Mouse (Mus musculus) lung, postnatal 0 days (tissue): ENCODE measurements at regions not wholly inside any gene's neighbourhood (a gene's known extent, or its start where the extent isn't known, plus 50 kb on each side); places are given as distances from the start of the nearest gene placed in this dataset.
A peak's percentile ranks its signal among the peaks of the same experiment; 100 is the strongest.

Experiments
- ATAC-seq: fragments of 200-750 bp; cut with Nextera tagmentation; 2 replicates; pipeline ENCODE4 v1.8.0; 2017; ENCODE audit warnings: moderate library complexity
- DNase-seq: peaks from one replicate; pipeline ENCODE4 v3.0.0-alpha.2; 2016; ENCODE audit warnings: low spot score
- H3K27ac ChIP-seq: fragments of 300-500 bp; sonication (generic); 2 replicates; pipeline ENCODE4 v1.5.1; 2014; ENCODE audit warnings: antibody characterized with exemption, mild to moderate bottlenecking, low read length, mixed read lengths
- H3K27me3 ChIP-seq: fragments of 300-500 bp; sonication (generic); replicated peaks from 2 replicates; pipeline ENCODE4 v1.6.1; 2014; ENCODE audit warnings: low read length, mixed read lengths; ENCODE audit not compliant: insufficient read depth
- H3K36me3 ChIP-seq: fragments of 300-500 bp; sonication (generic); 2 replicates; pipeline ENCODE4 v1.6.1; 2014; ENCODE audit warnings: low read length, mixed read lengths; ENCODE audit not compliant: insufficient read depth
- H3K4me1 ChIP-seq: fragments of 300-500 bp; sonication (generic); 2 replicates; pipeline ENCODE4 v1.6.1; 2014; ENCODE audit warnings: antibody characterized with exemption, low read depth, low read length, mixed read lengths; ENCODE audit not compliant: insufficient read depth
- H3K4me2 ChIP-seq: fragments of 300-500 bp; sonication (generic); replicated peaks from 2 replicates; pipeline ENCODE4 v1.6.1; 2014; ENCODE audit warnings: low read depth, mild to moderate bottlenecking, low read length, moderate library complexity, mixed read lengths
- H3K4me3 ChIP-seq: fragments of 300-500 bp; sonication (generic); 2 replicates; pipeline ENCODE4 v1.5.1; 2014; ENCODE audit warnings: low read depth, low read length
- H3K9ac ChIP-seq: fragments of 300-500 bp; sonication (generic); replicated peaks from 2 replicates; pipeline ENCODE4 v1.6.1; 2014; ENCODE audit warnings: low read depth, mild to moderate bottlenecking
- H3K9me3 ChIP-seq: fragments of 300-500 bp; sonication (generic); 2 replicates; pipeline ENCODE4 v1.6.1; 2016; ENCODE audit warnings: low read length, mixed read lengths
- CTCF ChIP-seq: IDR thresholded peaks from 2 replicates; pipeline ENCODE4 v1.5.1; 2016; ENCODE audit warnings: antibody characterized with exemption, mild to moderate bottlenecking
- EP300 ChIP-seq: IDR thresholded peaks from 2 replicates; pipeline ENCODE4 v1.6.1; 2016; ENCODE audit warnings: antibody characterized with exemption, mild to moderate bottlenecking, control low read depth
- WGBS: fragments of 180-500 bp; shearing (Covaris S2); extraction: QIAGEN DNeasy Blood & Tissue Kit; methylation state at CpG from one replicate; pipeline ENCODE4 v1.1.7; 2014; 5-methylcytosine and 5-hydroxymethylcytosine counted together

DNA sequence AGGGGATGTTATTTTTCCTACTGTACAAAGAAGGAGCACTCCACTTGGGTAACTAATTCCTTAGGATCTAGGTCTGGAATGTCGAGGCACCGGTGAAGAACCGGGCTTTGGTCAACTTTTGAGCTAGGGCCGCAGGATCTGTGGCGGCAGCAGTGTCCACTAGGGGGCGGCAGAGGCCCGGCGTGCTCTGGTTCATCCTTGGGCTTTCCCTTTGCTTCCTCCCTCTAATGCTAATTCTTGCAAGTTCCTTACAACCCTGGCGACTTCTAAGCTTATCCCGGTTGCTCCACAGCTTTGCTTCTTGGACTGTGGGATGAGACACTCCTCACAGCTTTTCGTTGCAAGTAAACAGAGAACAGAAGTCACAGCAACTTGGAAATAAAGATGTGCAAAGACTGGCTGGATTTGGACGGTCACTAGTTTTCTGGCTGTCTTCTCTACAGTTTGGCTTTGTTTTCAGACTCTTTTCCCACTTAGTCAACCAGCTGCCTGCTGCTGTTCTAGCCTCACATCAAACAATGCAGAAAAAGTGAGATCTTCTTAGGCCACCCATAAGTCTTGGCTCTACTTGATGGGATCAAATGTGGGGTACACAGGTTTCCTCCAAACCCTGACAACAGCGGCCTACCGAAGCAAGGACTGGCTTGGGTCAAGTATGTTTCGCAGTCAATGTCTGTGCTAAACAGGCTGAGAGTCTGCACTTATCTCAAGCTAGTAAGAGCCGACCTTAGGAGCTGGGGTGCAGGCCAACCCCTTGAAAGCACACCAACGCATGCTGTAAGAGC is 51.2 kb upstream of the Tmem72 start:
- Histone ChIP-seq H3K27ac (no peak overlapping the region), H3K4me2 (no peak overlapping the region), H3K9ac (no peak overlapping the region), H3K36me3 (no peaks in the 10 kb centered on the region), H3K4me3 (no peak overlapping the region), H3K9me3 (no peaks in the 10 kb centered on the region), H3K27me3 (no peaks in the 10 kb centered on the region), H3K4me1 (no peaks in the 10 kb centered on the region)
- TF ChIP-seq EP300 (no peak), CTCF (peak; percentile 91)
- DNase-seq (peak; percentile 84), ATAC-seq (peak; percentile 60)
- 27% methylated on average over 17 of the region's 17 CpGs for WGBS

DNA sequence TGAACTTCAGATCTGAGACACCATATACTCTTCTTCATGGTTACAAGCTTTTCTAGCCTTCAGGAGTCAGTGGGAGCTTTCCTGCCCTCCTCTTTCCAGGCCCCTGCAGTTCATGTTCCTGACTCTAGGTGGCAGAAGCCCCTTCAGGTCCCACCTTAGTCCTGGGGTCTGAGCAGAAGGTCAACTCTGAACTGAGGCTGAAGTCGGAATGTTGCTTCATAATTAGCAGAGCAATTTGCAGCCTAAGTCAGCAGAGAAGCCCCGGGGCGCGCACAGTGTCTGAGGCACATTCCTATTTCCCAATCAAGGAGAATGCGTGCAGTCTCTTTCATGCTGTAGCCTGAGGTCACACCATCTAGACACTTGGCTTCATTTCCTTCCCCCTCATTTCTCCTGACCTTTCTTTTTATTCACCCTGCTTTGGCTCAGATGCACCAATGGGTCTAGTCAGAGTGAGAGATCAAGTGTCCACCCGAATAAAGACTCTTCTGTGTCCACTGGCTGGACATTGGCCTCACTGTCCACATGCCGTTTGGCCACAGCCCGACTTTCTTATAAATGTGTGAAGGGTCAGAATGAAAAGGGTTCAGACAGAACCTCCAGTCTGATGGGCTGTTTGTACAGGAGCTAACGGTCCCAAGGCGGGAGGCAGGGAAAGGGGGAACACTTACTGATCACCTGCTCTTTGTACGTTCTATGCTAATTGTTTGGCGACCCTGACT is 58.4 kb upstream of the Tmem72 start:
- ATAC-seq, result peak; percentile 33; the same call in 1 of the 2 replicates
- DNase-seq, result peak; percentile 59
- WGBS, result 71% methylated on average over 12 of the region's 12 CpGs

DNA sequence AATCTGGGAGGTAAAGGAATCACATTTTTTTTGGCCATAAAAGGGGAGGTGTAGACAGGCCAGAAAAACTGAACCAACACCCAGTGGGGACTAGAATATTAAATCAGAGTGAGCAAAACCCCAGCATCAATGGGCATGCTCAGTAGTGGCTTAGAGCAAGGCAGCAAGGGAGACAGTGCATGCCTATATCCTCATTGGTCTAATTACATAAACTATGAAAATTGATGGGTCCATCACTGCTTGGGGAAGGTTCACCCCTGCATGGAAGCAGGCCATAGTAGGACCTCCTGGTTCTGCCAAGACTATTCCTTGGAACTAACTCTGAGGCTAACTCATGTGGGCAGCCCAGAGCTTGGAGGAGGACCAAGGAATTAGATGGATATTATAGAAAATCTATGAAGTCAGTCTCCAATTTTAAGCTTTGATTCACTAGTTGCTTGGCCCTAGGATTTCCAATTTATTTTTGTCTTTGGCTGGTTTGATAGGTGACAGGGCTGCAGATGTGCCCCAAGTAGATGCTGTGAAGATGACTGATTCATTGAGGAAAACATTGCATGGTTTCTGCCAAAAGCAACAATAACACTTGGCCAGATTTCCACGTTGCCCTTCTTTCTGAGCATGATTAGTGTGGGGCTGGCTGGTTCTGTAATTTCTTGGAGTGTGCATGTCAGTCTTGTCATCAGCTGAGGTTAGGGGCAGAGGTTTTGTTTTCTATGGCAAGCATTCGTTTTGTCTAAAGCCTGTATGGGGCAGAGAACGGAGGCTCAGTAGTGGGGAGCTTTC is 70.0 kb upstream of the Tmem72 start:
- 53% methylated on average over 3 of the region's 3 CpGs for WGBS
- no peak for ATAC-seq
- no peak overlapping the region for H3K4me2 ChIP-seq
- TF ChIP-seq CTCF, result no peak
- no peaks in the 10 kb centered on the region for H3K4me1 ChIP-seq
- no peak for DNase-seq
- H3K36me3 ChIP-seq, result no peaks in the 10 kb centered on the region
- no peak overlapping the region for H3K27ac ChIP-seq
- no peaks in the 10 kb centered on the region for H3K27me3 ChIP-seq
- no peak overlapping the region for H3K9ac ChIP-seq
- H3K9me3 ChIP-seq, result no peaks in the 10 kb centered on the region
- H3K4me3 ChIP-seq, result no peak overlapping the region

More for the DNA sequence above, 58.4 kb upstream of the Tmem72 start:
- no peaks in the 10 kb centered on the region for H3K4me1 ChIP-seq
- H3K4me2 ChIP-seq, result no peak overlapping the region
- no peaks in the 10 kb centered on the region for H3K36me3 ChIP-seq
- H3K4me3 ChIP-seq, result no peak overlapping the region
- no peaks in the 10 kb centered on the region for H3K27me3 ChIP-seq
- no peak overlapping the region for H3K27ac ChIP-seq
- no peaks in the 10 kb centered on the region for H3K9me3 ChIP-seq
- no peak overlapping the region for H3K9ac ChIP-seq
- peak; percentile 73 for TF ChIP-seq CTCF
- TF ChIP-seq EP300, result no peak

DNA sequence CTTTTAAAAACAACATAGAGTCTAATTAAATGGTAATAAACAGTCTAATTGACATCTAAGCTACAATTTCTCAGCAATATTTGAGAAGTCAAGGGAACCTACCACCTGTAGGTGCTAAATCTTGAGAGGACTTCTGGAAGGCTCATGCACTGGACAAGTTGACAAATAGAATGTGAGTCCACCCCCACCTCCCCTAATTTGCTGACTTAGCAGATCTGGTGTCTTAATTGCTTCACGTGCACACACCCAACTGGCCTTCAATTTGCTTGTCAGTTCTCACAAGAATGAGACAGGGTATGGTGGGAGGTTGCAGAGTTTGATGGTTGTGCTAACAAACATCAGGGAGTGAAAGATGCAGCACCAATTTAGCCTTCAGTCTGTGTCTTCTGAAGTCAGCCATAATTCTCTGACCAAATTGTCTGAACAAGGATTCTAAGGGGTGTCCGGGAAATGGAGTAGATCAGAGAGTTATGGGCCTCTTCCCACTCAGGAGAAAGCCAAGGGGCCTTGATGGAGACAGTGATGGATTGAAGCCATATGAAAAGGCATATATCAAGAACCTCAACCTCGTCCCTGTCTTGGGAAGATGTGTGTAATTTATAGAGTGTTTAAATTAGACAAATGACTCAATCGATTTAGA is 76.7 kb upstream of the Tmem72 start:
- no peaks in the 10 kb centered on the region for H3K27me3 ChIP-seq
- H3K9me3 ChIP-seq, result no peaks in the 10 kb centered on the region
- no peak overlapping the region for H3K9ac ChIP-seq
- ATAC-seq (no peak), DNase-seq (no peak)
- no peak overlapping the region for H3K4me2 ChIP-seq
- H3K4me1 ChIP-seq, result no peaks in the 10 kb centered on the region
- no peak overlapping the region for H3K4me3 ChIP-seq
- 41% methylated on average over 4 of the region's 4 CpGs for WGBS
- TF ChIP-seq CTCF (no peak), EP300 (no peak)
- no peak overlapping the region for H3K27ac ChIP-seq
- H3K36me3 ChIP-seq, result no peaks in the 10 kb centered on the region

DNA sequence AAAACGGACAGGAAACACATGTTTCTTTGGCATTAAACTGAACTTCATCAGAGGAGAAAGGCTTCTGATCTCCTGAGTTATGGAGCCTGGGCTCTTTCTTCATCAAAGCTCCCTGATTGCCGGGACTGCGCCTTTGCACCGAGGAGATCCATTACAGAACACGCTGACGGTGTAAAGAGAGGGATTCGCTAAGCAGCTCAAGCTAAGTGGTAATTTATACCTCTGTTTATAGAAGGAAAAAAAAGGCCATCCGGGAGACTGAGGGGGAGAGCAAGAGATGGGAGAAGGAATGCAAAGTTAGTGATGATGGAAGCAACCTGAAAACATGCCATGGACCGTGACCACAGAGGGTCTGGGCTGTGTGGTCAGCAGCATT is 77.2 kb upstream of the Tmem72 start:
- ATAC-seq, result no peak

More for the DNA sequence above, 77.2 kb upstream of the Tmem72 start:
- no peak overlapping the region for H3K4me2 ChIP-seq
- no peak overlapping the region for H3K9ac ChIP-seq
- H3K27me3 ChIP-seq, result no peaks in the 10 kb centered on the region
- WGBS, result 32% methylated on average over 9 of the region's 9 CpGs
- no peaks in the 10 kb centered on the region for H3K4me1 ChIP-seq
- no peak overlapping the region for H3K4me3 ChIP-seq
- no peaks in the 10 kb centered on the region for H3K9me3 ChIP-seq
- no peak for TF ChIP-seq CTCF
- no peak for TF ChIP-seq EP300
- no peak for DNase-seq
- H3K27ac ChIP-seq, result no peak overlapping the region
- no peaks in the 10 kb centered on the region for H3K36me3 ChIP-seq
